Mouse (Mus musculus) adrenal gland (tissue): ENCODE data around the gene Clec4a1.

Source experiments
- intact Hi-C: fragments of 180-260 bp; cut with DNase I; formaldehyde crosslinking; loops from one replicate; pipeline ENCODE4 v1.15.1; 2025
- long read RNA-seq, 2 experiments: library from polyadenylated mRNA; unstranded; transcript quantifications; one replicate each; pipeline ENCODE4 v2.0.0; 2020; ENCODE audit warnings: borderline replicate concordance in 1 of 2; ENCODE audit not compliant: insufficient replicate concordance in 1 of 2

Clec4a1 gene
- long read RNA-seq, experiment 1, partial matches to known transcripts = 0 of 1 reads
- long read RNA-seq, experiment 1, other reads (novel, unspliced or antisense) = 0 of 1 reads
- long read RNA-seq, experiment 2, partial matches to known transcripts = 1 of 1 reads
- long read RNA-seq, experiment 2, other reads (novel, unspliced or antisense) = 0 of 1 reads

GRCm38 (mm10) chr6:122921451-122921850 lies at the start of gene Clec4a1:
Gene Clec4a1, plus strand, starts transcription at chr6:122921848.
- intact Hi-C loops = no loop called here

DNA sequence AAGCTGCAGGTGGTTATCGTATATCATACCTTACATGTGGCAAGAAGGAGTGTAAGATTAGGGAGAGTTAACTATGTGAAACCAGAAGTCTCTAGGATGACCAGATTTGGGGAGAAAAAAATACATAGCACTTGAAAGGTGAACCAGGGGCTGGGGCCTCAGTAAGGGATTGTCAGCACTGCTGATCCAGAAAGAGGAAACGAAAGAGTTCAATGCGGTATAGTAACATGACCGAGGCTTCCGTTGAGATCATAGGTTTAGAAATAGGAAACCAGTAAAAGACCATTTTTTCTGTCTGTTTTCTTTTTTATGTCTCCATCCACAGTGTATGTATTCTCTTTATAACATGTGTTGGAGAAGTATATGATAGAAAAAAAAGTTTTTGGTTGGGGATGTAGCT lies 48.8 kb upstream of the Clec4a1 start:
- intact Hi-C loops = loop anchor here (5.0 kb wide), 1 partner anchor 40 kb away; no protein-coding TSS in a partner anchor

- intact Hi-C loops = loop anchor here (5.0 kb wide), 1 partner anchor 42 kb away; no protein-coding TSS in a partner anchor
Observed at GRCm38 (mm10) chr6:122873871-122874719, 47.6 kb upstream of the Clec4a1 start, which contains the start of gene Necap1. Gene Necap1, plus strand, starts transcription at chr6:122874474.

DNA sequence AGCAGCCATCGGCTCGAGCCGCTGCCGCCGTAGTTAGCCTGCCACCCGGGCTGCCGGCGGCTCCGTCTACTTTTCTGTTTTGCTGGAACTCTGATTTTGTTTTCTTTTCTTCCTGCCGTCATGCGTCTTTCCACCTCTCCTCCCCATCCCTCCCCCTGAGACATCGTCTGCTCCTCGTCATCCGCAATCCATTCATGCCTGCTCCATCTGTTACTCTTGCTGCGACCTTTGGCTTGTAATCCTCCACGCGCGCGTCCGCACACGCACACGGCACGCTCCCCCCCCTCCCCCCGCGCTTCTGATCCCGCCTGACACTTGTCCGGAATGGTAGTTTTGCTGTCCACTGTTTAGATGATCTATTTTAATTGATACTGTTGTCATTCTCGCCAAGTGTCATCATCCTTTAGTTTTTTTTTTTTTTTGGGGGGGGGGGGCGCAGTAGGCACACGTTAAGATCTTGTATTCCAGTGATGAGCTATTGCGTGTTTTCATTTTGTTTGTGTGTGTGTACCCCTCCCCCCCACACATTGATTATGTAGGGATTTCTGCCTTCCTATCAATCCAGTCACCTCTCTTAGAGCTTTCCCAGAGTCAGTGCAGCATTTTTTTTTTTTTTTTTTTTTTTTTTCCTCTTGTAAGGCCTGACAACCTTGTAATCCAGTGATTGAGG lies 46.8 kb upstream of the Clec4a1 start:
- intact Hi-C loops = loop anchor here (5.0 kb wide), 2 partner anchors 43 to 73 kb away; partner anchors contain the start of gene Slc2a3

- intact Hi-C loops = loop anchor here (5.0 kb wide), 1 partner anchor 77 kb away; the partner anchor contains the start of gene Slc2a3
Observed at GRCm38 (mm10) chr6:122879141-122879735, 42.4 kb upstream of the Clec4a1 start.

- intact Hi-C loops = loop anchor here (5.0 kb wide), 1 partner anchor 78 kb away; the partner anchor contains the start of gene Slc2a3
Observed at GRCm38 (mm10) chr6:122879781-122880505, 41.7 kb upstream of the Clec4a1 start.

GRCm38 (mm10) chr6:122881287-122881686 lies 40.4 kb upstream of the Clec4a1 start:
- intact Hi-C loops = no loop called here

DNA sequence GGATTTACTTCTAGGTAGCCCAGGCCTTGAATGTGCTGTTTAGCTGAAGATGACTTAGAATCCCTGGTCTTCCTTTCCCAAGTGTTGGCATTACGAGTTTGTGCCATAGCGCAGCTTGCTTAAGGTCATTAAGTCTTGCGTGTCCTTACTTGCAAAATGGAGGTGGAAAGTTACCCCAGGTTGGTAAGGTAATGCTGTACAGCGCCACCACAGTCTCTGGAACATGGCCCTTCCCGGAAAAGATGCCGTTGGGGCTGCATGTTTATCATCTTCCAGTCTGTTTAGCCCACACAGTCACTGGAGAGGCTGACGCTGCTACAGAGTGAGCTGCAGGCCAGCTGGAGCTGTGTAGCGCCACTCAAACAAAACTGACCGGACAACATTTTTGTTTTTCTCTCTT lies 38.0 kb upstream of the Clec4a1 start:
- intact Hi-C loops = no loop called here

- intact Hi-C loops = no loop called here
Observed at GRCm38 (mm10) chr6:122889599-122889998, 32.0 kb upstream of the Clec4a1 start.

DNA sequence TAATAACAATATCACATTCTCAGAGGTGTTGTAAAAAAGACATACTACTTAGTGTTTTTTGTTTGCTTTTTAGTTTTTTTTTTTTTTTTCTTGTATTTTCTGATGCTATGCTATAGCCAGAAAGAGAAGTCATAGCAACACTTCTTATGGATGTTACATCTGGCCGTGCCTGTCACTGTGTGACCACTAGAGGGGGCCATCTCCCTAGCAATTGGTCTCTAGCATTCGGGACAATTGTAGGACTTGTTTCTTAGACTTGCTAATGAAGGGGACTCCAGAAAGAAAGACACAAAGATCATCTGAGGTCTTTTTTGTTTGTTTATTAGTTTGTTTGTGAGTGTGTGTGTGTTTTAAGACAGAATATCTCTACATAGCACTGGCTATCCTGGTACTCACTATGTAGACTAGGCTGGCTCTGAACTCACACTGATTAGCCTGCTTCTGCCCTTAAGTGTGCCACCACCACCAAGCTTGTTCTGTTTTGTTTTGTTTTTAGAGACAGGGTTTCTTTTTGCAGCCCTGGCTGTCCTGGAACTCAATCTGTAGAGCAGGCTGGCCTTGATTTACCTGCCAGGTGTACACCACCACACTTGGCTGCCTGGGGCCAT lies 29.1 kb upstream of the Clec4a1 start:
- intact Hi-C loops = loop anchor here (10.0 kb wide), 1 partner anchor 112 kb away; no protein-coding TSS in a partner anchor

DNA sequence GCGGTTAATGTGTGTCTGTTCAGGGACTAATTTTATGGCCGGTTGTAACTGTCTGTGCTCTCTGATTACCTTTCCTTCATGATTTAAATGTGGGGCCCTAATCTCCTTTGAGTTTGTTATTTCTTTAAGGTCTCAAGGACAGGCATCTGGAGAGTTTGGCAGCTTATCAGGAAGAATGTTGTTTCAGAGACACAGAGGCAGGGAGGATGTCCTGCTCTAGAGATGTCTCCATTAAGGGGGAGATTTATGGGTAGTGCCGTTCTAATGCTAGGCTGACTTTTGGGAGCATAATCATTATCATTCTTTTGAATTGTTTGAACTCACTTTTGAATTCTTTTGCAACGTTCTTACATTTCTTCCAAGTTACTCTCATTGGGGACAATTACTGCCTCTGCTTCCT lies 1.7 kb upstream of the Clec4a1 start:
- intact Hi-C loops = no loop called here

DNA sequence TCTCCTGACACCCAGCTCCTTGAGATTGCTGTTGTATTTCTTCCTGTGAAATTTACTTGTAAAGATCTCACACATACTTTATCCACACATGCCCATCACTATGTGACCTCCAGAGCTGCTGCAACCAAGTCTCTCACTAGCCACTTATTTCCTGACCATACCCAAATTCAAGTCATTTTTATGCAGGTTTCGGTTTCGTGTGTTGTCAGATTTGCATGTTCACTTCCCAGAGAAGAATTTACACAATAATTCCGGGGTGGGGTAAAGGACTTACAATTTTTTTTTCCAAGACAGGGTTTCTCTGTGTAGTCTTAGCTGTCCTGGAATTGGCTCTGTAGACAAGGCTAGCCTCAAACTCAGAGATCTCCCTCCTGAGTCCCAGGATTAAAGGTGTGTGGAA lies 13.2 kb downstream of the Clec4a1 start:
- intact Hi-C loops = no loop called here

GRCm38 (mm10) chr6:122939618-122940017 lies 18.0 kb downstream of the Clec4a1 start:
- intact Hi-C loops = no loop called here

GRCm38 (mm10) chr6:122946760-122947159 lies 25.1 kb downstream of the Clec4a1 start:
- intact Hi-C loops = no loop called here

DNA sequence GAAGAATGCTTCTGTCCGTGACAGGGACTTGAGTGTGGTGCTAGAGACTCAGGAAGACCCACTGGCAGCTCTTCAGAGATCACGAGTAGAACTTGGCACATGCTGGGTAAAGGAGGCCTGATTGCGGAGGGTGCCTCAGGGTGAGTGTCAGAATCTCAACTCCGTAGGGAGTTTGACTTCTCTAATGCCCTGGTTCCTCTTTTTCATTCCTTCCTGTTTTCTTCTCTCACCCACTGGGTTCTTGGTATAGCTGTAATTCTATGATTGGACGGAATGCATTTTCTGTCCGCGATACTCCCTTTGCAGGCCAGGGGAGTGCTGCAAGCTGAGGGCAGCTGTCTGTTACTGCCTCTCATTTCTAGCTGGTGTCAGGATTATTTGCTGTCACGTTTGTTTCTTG lies 30.8 kb downstream of the Clec4a1 start, which contains the start of gene Clec4a3:
Gene Clec4a3 (plus strand): TSS at position 115 of the 400 bp plus-strand sequence.
- intact Hi-C loops = no loop called here

- intact Hi-C loops = no loop called here
Observed at GRCm38 (mm10) chr6:122964562-122964961, 42.9 kb downstream of the Clec4a1 start.

GRCm38 (mm10) chr6:122969048-122969447 lies 47.4 kb downstream of the Clec4a1 start:
- intact Hi-C loops = no loop called here
